Mouse (Mus musculus): ENCODE results near the gene Kcnq1.

The Kcnq1 gene

DNA sequence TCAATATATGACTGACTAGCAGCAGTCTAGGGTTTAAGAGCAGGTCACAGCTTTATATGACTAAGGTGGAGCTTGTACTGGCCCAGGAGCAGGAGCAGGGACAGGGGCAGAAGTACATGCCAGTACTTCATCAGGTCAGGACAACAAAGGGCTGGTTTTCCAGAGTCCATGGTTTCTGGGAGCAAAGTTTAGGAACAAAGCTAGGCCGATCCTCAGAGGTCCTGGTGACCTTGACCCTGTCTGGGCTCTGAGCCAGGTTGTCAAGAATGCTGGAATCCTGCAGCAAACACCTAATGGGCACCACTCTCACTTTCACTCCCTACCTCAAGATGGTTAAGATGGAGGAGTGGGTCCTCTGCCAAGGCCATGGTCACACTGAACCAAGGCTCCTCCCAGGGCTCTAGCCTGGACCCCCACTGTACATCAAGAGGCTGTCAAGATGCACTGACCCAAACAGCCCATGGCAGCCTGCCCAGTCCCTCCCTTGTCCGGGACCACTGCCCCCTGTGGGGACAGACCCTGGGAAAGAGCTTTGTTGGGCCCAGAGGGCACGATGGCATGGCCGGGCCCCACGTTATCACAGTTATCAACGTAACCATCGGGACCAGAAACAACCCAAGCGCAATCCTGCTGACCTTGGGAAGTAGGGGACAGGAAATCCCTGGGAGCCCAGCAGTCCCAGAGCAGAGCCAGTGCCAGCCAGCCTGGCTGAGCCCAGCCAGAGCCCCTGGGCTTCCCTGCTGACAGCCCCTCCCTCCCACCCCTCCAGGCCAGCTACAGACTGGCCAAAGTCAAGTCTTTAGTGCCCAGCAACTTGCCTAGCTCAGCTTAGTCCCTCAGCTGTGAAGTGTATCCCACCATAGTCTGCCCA, 259.0 kb downstream of the Kcnq1 start:
- DNase-seq (ENCODE audit: extremely low spot score) = no peak

- no peak for DNase-seq (ENCODE audit: extremely low spot score)
Measured at GRCm38 (mm10) chr7:143367366-143368266, 261.5 kb downstream of the Kcnq1 start.

DNA sequence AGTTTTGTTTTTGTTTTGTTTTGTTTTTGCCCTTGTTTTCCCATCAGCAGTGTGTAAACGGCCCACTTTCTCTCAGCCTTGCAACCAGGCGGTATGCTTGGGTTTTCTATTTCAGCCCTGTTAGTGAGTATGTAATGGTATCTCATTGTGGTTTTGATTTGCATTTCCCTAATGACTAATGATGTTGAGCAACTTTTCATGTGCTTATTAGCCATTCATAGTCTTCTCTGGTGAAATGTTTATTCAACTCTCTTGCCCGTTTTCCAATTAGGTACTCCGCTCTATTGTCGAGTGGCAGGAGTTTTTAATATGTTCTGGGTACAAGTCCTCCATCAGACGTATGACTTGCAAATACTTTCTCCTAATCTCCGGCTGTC, 262.1 kb downstream of the Kcnq1 start:
- no peak for DNase-seq (ENCODE audit: extremely low spot score)

GRCm38 (mm10) chr7:143371336-143371735, 265.2 kb downstream of the Kcnq1 start:
- no peak for DNase-seq (ENCODE audit: extremely low spot score)

DNA sequence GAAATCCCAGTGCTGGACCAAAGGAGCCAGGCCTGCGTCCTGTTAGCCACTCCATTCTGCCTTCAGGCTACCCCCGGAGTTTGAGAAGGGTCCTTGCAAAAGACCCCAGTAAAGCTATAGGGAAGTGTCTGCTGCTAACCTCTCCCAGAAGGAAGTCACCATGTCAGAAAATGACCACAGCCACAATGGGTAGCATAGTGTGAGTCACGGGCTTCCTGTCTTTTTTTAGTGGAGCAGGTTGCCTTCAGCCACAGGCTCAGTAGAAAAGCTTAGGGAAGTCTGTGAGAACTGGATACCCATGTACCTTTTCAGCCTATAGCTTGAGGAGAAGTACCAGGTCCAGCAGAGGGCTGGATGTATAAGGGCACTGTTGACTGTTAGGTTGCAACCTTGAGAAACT, 267.1 kb downstream of the Kcnq1 start:
- no peak for DNase-seq (ENCODE audit: extremely low spot score)

DNA sequence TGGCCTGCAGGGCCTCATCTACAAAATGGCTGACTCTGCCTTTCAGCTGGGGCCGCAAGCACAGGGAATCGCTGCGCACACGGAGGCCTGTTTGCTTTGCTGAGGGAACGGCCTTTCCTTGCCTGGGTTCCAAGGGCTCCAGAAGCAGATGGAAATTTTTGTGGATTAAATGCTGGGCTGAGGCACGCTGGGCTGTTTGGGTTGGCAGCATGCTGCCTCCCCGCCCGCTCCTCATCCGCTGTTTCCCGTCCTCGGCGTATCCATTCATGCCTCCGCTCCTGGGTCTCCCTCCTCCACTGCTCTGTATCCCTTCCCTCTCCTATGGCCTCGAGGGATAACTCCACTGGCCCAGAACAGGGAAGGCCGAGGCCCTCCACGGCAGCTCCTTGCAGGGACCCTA, 269.8 kb downstream of the Kcnq1 start:
- no peak for DNase-seq (ENCODE audit: extremely low spot score)

- DNase-seq (ENCODE audit: extremely low spot score) = no peak
Measured at GRCm38 (mm10) chr7:143380466-143381073, 274.4 kb downstream of the Kcnq1 start.

GRCm38 (mm10) chr7:143386632-143387031, 280.5 kb downstream of the Kcnq1 start:
- no peak for DNase-seq (ENCODE audit: extremely low spot score)

DNA sequence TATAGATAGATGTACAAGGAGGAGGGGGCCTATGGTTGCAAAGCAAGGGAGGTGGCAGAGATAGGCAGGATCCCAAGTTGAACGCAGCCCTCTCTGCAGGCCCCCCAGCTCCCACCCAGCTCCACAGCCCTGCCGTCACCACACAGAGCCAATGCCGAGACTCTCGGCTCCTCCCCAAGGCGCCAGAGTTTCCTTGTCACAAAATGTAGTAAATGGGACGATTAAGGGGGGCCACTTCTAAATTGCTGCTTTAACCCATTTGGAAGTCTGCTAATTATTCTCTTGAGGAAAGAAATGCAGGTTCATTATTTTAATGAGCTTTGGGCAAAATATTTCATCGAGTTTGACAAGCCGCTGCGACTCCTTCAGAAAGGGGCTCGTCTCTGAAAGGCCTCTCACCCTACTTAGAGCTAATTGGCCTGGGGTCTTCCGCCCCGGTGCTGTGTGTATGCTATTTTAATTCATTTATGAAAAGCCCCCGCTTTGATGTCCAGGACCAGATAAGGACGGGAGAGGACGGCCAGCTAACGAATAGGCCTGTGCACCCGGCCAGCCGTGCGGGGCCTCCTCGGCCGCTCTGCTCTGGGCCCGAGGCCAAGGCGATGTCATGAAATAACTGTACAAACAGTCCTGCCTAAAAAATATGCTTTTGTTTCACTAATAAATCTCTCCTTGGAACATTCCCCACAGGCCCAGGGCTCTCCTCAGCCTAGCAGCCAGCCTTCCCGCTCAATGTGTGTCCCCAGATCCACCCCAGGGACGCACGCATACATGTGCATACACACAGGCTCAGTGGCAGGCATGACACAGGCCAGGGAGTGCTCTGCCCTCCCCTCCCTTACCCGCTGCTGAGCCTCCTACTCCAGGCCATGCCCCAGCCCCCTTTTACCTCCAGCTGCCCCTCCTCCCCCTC, 282.9 kb downstream of the Kcnq1 start:
- no peak for DNase-seq (ENCODE audit: extremely low spot score)

DNA sequence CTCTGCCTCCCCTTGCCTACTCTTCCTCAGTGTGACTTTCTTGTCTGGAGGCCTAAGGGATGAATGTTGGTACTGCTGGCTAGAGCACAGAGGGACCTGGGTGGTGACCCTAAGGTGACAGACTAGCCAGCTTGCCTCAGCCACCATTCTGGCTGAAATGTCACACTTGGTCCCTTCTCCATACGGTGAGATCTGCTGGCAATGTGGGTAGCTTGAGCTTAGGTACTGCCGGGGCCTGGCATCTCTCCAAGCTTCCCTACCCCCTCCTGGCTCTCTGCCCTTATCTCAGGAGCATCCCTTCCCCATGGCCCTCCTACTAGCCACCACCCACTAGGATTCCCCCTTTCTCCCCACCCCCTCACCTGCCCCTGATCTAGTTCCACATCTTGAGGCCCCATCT, 283.7 kb downstream of the Kcnq1 start:
- DNase-seq (ENCODE audit: extremely low spot score) = no peak

- DNase-seq (ENCODE audit: extremely low spot score) = no peak
Measured at GRCm38 (mm10) chr7:143390277-143390948, 284.3 kb downstream of the Kcnq1 start.

- no peak for DNase-seq (ENCODE audit: extremely low spot score)
Measured at GRCm38 (mm10) chr7:143395113-143395563, 289.0 kb downstream of the Kcnq1 start.

- no peak for DNase-seq (ENCODE audit: extremely low spot score)
Measured at GRCm38 (mm10) chr7:143399756-143400155, 293.6 kb downstream of the Kcnq1 start.

- DNase-seq (ENCODE audit: extremely low spot score) = no peak
Measured at GRCm38 (mm10) chr7:143400599-143400998, 294.4 kb downstream of the Kcnq1 start.

DNA sequence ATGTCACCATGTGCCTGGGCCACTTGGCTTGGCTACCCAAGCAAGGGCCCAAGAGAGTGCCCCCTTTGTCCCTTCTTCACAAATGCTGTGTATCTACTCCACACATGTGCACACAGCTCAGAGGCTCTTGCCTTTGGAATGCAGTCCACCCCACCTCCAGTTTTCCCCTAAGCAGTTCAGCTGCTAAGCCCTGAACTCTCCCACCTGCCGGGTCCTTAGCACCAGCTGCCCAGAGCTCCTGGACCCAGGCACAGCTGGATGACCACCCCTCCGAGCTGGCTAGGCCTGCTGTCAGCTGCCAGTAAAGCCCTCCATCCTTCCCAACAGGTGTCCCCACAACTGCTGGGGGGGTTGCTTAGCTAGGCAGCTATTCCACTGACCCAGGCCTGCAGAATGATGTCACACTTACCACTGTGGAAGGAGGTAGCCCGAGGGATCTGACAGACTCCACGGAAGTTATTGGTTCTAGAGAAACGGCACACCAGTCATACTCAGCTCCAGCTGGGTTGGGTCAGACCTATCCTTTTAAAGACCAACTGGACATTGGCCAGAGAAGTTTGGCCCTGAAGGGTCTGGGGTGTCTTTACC, 295.4 kb downstream of the Kcnq1 start:
- DNase-seq (ENCODE audit: extremely low spot score) = no peak

DNA sequence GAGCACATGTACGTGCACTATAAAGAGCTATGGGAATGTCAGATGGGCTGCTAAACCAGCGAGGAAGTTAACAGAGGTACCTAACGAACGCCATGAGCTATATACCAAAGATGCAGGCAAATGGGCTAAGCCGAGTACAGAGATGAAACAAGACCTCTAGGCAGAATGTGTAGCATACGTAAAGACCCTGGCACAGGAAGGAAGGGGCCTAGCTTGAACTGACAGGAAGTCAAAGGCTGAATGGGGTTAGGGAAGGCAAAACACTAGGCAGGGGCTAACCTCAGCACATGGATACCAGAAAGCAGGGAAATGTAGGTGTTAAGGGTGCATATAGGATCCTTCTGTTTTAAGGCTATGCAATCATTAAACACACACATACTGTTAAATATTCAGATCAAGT, 298.1 kb downstream of the Kcnq1 start:
- no peak for DNase-seq (ENCODE audit: extremely low spot score)

- no peak for DNase-seq (ENCODE audit: extremely low spot score)
Measured at GRCm38 (mm10) chr7:143407931-143408501, 301.9 kb downstream of the Kcnq1 start.

GRCm38 (mm10) chr7:143408615-143409021, 302.5 kb downstream of the Kcnq1 start:
- no peak for DNase-seq (ENCODE audit: extremely low spot score)

- no peak for DNase-seq (ENCODE audit: extremely low spot score)
Measured at GRCm38 (mm10) chr7:143412606-143413005, 306.4 kb downstream of the Kcnq1 start.

GRCm38 (mm10) chr7:143415070-143415469, 308.9 kb downstream of the Kcnq1 start:
- DNase-seq (ENCODE audit: extremely low spot score) = no peak
